Mouse (Mus musculus) kidney, postnatal 0 days (tissue): ENCODE data around the gene Syt16. TPM values are rescaled to one million over a fixed set of nuclear protein-coding genes. Genes with fewer than 3 reads are reported as not detected.

ENCODE experiments used
- ATAC-seq: fragments of 200-750 bp; cut with Nextera tagmentation; replicated peaks from 2 replicates; pipeline ENCODE4 v1.8.0; 2017; ENCODE audit warnings: low read depth, moderate number of reproducible peaks, moderate TSS enrichment, moderate library complexity; ENCODE audit not compliant: low FRiP score
- DNase-seq: peaks from one replicate; pipeline ENCODE4 v3.0.0-alpha.2; 2016; ENCODE audit warnings: low spot score
- H3K27ac ChIP-seq: fragments of 300-500 bp; sonication (generic); 2 replicates; pipeline ENCODE4 v1.5.1; 2014; ENCODE audit warnings: mild to moderate bottlenecking
- H3K27me3 ChIP-seq: fragments of 300-500 bp; sonication (generic); 2 replicates; pipeline ENCODE4 v1.6.1; 2014; ENCODE audit warnings: low read length, mixed read lengths; ENCODE audit not compliant: insufficient read depth
- H3K36me3 ChIP-seq: fragments of 300-500 bp; sonication (generic); 2 replicates; pipeline ENCODE4 v1.6.1; 2014; ENCODE audit warnings: low read length, mixed read lengths; ENCODE audit not compliant: insufficient read depth
- H3K4me1 ChIP-seq: fragments of 300-500 bp; sonication (generic); replicated peaks from 2 replicates; pipeline ENCODE4 v1.6.1; 2014; ENCODE audit warnings: antibody characterized with exemption, low read length, mixed read lengths; ENCODE audit not compliant: insufficient read depth
- H3K4me2 ChIP-seq: fragments of 300-500 bp; sonication (generic); 2 replicates; pipeline ENCODE4 v1.6.1; 2014; ENCODE audit warnings: mild to moderate bottlenecking, low read length, moderate library complexity, mixed read lengths
- H3K4me3 ChIP-seq: fragments of 300-500 bp; sonication (generic); replicated peaks from 2 replicates; pipeline ENCODE4 v1.5.1; 2014; ENCODE audit warnings: low read depth, low read length
- H3K9ac ChIP-seq: fragments of 300-500 bp; sonication (generic); 2 replicates; pipeline ENCODE4 v1.6.1; 2014; ENCODE audit warnings: low read depth, low read length
- H3K9me3 ChIP-seq: fragments of 300-500 bp; sonication (generic); replicated peaks from 2 replicates; pipeline ENCODE4 v1.6.1; 2016; ENCODE audit warnings: low read length, inconsistent platforms, mixed read lengths
- CTCF ChIP-seq: IDR thresholded peaks from 2 replicates; pipeline ENCODE4 v1.5.1; 2016; ENCODE audit warnings: antibody characterized with exemption, low read depth, mild to moderate bottlenecking, moderate library complexity
- WGBS: fragments of 180-500 bp; shearing (Covaris S2); extraction: QIAGEN DNeasy Blood & Tissue Kit; methylation state at CpG from one replicate; pipeline ENCODE4 v1.1.7; 2014; 5-methylcytosine and 5-hydroxymethylcytosine counted together
- polyA plus RNA-seq: library from polyadenylated mRNA; unstranded; fragments of >200 nt; fragmentation: Nextera tagmentation; extraction: Ambion mirVana; gene quantifications from 2 replicates; pipeline ENCODE4 v1.2.1, GENCODE M21; 2015

Gene Syt16
- polyA plus RNA-seq, 1 experiment from 2014 or later = 0.67 TPM

DNA sequence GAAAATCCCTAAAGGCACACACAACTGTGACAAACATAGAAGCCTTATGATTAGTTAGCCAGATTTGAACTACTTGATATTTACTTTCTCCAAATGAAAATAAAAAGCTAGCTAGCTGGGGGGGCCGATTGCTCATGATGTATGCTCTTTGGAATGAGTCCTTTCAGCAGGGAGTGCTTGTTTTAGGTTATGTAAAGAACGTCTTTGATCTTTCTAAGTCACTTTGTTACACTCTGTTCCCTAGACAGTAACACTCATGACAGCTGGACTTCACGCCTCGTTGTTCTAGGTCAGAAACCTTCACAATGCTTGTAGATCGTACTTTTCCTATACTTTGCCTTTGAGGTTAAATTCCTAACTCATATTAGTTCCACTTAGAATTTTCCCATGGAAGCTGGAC is 146.9 kb downstream of the Syt16 start:
- ATAC-seq (no peak), DNase-seq (peak; percentile 8)
- WGBS = 36% methylated on average over 5 of the region's 5 CpGs
- TF ChIP-seq CTCF = no peak
- H3K4me2 ChIP-seq = no peak overlapping the region
- H3K36me3 ChIP-seq = no peaks in the 10 kb centered on the region
- no peaks in the 10 kb centered on the region for H3K9me3 ChIP-seq
- H3K27me3 ChIP-seq = no peaks in the 10 kb centered on the region
- H3K4me3 ChIP-seq = no peak overlapping the region
- H3K4me1 ChIP-seq = no peaks in the 10 kb centered on the region
- no peak overlapping the region for H3K27ac ChIP-seq
- H3K9ac ChIP-seq = no peak overlapping the region

DNA sequence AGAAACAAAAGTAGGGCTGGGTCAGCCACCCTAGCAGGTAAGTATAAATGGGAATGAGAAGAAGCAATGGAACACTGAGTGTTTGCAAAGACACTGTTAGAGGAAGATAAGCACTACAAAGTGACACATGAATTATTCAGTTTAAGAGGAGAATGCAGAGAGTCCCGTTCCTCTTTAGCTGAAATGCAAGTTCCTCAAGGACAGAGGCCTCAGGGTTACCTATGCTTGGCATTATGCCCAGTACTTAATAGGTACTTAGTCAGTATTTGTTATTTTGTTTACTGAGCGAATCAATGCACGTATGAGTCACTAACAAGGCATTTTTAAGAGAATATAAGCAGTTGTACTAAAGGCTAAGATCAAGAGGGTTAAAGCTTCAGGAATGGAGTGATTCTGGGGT is 163.3 kb downstream of the Syt16 start:
- no peak for TF ChIP-seq CTCF
- no peak overlapping the region for H3K4me2 ChIP-seq
- H3K9ac ChIP-seq = no peak overlapping the region
- DNase-seq (peak; percentile 7), ATAC-seq (no peak)
- H3K4me3 ChIP-seq = no peak overlapping the region
- 44% methylated on average over 3 of the region's 3 CpGs for WGBS
- no peaks in the 10 kb centered on the region for H3K4me1 ChIP-seq
- H3K9me3 ChIP-seq = no peaks in the 10 kb centered on the region
- H3K27ac ChIP-seq = no peak overlapping the region
- no peaks in the 10 kb centered on the region for H3K36me3 ChIP-seq
- no peaks in the 10 kb centered on the region for H3K27me3 ChIP-seq

DNA sequence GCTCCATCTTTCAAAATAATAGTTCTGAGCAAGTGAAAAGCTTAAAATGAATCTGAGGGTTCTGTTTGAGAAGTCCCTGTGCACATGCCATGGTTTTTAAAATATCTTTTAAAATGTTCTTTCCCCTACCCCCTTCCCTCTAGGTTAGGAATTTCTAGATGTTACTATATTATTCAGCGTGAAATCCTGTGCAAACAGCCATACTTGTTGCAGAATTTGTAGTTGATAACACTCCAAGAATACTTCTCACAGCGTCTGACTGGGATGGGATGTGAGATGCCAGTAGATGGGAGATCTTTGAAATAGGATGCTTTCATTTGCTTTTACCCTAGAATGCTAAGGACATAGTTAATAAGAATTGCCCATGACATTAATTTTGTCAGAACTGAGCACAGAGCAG is 165.6 kb downstream of the Syt16 start:
- 82% methylated on average over 2 of the region's 2 CpGs for WGBS
- no peaks in the 10 kb centered on the region for H3K9me3 ChIP-seq
- no peak overlapping the region for H3K9ac ChIP-seq
- TF ChIP-seq CTCF = no peak
- ATAC-seq (no peak), DNase-seq (no peak)
- H3K27ac ChIP-seq = no peak overlapping the region
- no peak overlapping the region for H3K4me3 ChIP-seq
- H3K36me3 ChIP-seq = no peaks in the 10 kb centered on the region
- H3K4me1 ChIP-seq = no peaks in the 10 kb centered on the region
- no peaks in the 10 kb centered on the region for H3K27me3 ChIP-seq
- no peak overlapping the region for H3K4me2 ChIP-seq

DNA sequence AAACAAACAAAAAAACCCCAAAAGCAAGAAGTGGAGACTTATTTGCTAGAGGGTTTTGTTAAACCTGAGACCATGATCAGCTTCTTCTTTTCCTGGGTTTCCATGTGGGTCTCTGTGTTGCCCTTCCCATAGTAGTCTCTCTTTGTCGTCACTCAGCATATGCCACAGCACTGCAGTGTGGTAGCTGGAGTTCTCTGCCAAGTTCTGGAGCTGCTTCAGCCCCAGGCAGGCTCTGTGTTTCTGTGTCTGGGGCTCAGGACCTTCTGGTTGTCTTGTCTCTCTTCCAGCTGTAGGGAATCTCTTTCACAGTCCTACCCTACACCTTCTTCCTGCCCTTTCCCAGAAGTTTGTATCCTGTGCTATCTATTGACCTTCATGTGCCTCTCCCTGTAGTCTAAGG is 173.8 kb downstream of the Syt16 start:
- TF ChIP-seq CTCF = no peak
- no peak for ATAC-seq
- Histone ChIP-seq H3K27ac (no peak overlapping the region), H3K9ac (no peak overlapping the region), H3K27me3 (no peaks in the 10 kb centered on the region), H3K9me3 (no peaks in the 10 kb centered on the region), H3K4me2 (no peak overlapping the region), H3K4me1 (no peaks in the 10 kb centered on the region), H3K4me3 (no peak overlapping the region), H3K36me3 (no peaks in the 10 kb centered on the region)
- no peak for DNase-seq
- WGBS = 93% methylated on average over 1 of the region's 1 CpGs

DNA sequence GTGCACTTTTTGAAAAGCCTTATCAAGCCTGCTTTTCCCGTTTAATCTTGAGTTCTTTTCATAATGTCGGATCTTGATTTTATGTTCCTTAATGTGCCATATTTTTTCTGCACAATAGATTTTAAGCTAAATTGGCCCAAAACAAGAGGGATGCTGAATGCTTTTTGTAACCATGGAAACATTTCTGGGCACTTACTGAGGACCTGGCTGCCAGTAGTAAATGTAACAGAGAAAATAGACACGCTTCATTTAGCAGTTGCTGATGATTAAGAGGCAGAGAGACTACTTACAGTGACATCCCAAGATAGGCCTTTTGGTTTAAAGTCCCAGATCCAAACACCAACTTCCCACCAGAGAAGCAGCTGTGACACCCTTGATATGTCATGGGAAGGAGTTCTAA is 176.4 kb downstream of the Syt16 start:
- no peak overlapping the region for H3K4me3 ChIP-seq
- H3K36me3 ChIP-seq = no peaks in the 10 kb centered on the region
- no peak for TF ChIP-seq CTCF
- H3K27ac ChIP-seq = no peak overlapping the region
- H3K4me1 ChIP-seq = no peaks in the 10 kb centered on the region
- no peaks in the 10 kb centered on the region for H3K27me3 ChIP-seq
- H3K4me2 ChIP-seq = no peak overlapping the region
- H3K9me3 ChIP-seq = no peaks in the 10 kb centered on the region
- WGBS = 68% methylated on average over 3 of the region's 3 CpGs
- no peak for ATAC-seq
- DNase-seq = no peak
- H3K9ac ChIP-seq = no peak overlapping the region

DNA sequence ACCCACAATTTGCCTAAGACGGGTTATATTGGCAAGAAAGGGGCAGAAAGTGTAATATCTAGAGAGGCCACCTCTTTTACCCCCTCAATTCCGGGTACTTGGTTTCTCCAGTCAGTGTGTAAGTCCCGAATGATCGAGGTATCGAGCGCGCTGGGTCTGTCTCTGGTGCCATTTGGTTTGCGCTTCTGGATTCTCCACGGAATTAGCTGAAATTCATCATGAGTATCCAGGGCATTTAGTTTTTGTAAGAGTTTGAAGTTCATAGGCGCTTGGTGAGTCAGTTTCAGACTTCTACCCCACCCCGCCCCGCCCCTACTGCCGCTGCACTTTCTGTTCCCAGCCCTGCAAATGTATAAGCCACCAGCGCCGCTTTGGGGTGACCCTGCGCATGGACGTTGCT is 187.1 kb downstream of the Syt16 start:
- H3K9me3 ChIP-seq = no peaks in the 10 kb centered on the region
- DNase-seq = peak; percentile 3
- H3K9ac ChIP-seq = no peak overlapping the region
- TF ChIP-seq CTCF = peak; percentile 9; the same call in 1 of the 2 replicates
- WGBS = 71% methylated on average over 17 of the region's 17 CpGs
- H3K27me3 ChIP-seq = no peaks in the 10 kb centered on the region
- no peaks in the 10 kb centered on the region for H3K36me3 ChIP-seq
- H3K4me1 ChIP-seq = no peaks in the 10 kb centered on the region
- H3K4me2 ChIP-seq = no peak overlapping the region
- no peak overlapping the region for H3K4me3 ChIP-seq
- no peak overlapping the region for H3K27ac ChIP-seq
- ATAC-seq = no peak

DNA sequence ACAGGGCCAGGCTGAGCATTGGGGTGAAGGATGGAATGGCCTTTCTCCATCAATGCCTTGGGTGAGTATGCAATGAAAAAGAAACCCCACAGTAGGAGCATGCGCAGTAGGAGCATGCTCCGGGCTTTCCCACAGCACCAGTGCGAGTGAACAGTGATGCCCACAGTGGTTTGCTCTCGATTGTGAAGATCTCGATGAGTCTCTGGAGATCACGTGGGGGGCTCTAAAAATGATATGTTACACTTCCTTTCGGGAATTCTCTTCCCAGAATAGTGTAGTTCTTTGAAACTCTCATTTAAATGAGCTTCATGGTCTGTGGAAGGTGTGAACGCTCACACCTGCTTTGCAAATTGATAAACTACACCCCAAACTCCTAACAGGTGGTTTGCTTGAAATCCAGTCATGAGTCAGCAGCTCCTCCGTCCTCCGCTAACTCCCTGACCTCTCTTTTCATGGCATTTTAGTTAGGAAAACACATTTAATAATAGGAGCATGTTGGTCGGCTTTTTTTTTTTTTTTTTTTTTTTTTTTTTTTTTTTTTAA is 190.9 kb downstream of the Syt16 start:
- 61% methylated on average over 11 of the region's 11 CpGs for WGBS

More for the DNA sequence above, 190.9 kb downstream of the Syt16 start:
- Histone ChIP-seq H3K9ac (no peak overlapping the region), H3K4me3 (no peak overlapping the region), H3K36me3 (no peaks in the 10 kb centered on the region), H3K4me1 (no peaks in the 10 kb centered on the region), H3K9me3 (no peaks in the 10 kb centered on the region), H3K27me3 (no peaks in the 10 kb centered on the region), H3K4me2 (no peak overlapping the region), H3K27ac (no peak overlapping the region)
- DNase-seq = no peak
- no peak for TF ChIP-seq CTCF
- no peak for ATAC-seq
